Mouse (Mus musculus) retina, postnatal 1 day (tissue): ENCODE results near the gene Olfr729.

ENCODE experiments used
- DNase-seq: peaks from one replicate; pipeline ENCODE4 v3.0.0-alpha.2; 2012

Gene Olfr729

GRCm38 (mm10) chr14:50152810-50153209 lies at the start of gene Olfr729:
TSS of gene Olfr729 (minus strand) at chr14:50152910.
- no peak for DNase-seq

DNA sequence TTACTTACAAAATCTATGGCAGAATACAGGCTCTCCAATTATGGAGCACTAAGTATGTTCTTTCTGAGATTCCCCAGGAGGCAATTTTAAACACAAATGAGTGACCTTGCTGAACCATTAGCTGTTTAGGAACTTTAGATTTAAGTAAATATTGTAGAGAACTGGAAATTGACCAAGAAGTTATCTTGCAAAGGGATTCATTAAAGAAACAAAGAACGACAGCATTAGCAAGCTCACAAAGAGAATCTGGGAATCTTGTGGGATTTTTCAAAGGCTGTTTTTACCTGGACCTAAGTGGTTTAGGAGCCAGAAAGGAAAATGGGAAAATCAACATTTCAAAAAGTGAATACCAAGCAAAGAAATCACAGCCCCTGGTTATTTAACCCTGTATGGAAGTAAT lies 35.4 kb upstream of the Olfr729 start, which contains the start of gene Olfr730:
Gene Olfr730 (minus strand): TSS at position 101 of the 400 bp plus-strand sequence.
- no peak for DNase-seq

DNA sequence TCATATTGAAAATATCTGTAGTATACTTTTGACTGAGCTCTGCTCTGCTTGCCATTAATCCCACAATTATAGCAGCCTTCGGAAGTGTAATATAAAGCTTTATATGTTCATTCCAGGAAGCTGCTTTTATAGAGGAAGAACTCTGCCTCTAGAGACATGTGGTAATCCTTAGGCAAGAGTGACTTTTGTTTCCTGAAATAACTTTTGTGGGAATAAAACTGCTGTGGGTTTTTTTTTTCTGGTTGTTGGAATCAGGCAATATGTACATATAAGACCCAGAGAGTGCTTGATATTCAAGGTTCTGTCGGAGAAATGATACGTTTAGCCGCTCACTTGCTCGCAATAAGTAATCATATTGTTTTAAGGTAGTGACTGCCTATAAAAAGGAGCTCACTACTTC lies 10.1 kb downstream of the Olfr729 start, which contains the start of gene Olfr728:
Gene Olfr728 (minus strand): TSS at position 101 of the 400 bp plus-strand sequence.
- no peak for DNase-seq

DNA sequence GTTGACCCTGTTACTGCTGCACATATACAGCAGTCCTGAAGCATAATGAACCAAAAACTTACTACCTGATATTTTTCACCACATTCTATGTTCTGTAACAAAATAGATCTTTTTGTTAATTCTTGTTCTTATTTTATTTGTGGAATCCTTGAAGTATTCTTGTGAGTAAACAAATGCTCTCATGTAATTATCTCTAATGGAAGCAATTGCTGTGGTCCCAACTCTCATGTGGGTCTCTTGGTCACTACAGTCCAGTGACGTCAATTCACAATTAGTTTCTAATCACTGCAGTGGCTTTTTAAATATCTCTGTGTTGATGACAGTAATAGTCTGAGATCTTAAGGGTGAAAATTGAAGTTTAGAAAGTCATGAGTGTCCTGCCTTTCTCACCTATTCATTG lies 29.8 kb downstream of the Olfr729 start, which contains the start of gene Olfr727:
Gene Olfr727 (plus strand): TSS at position 301 of the 400 bp plus-strand sequence.
- DNase-seq: no peak
